Mouse (Mus musculus): ENCODE results near the gene Otub2. TPM values are rescaled to one million over a fixed set of nuclear protein-coding genes. Genes with fewer than 3 reads are reported as not detected.

Otub2 gene
- polyA plus RNA-seq (2014; fragmentation: Illumina TruSeq; extraction: RNeasy Lipid Tissue Mini Kit (QIAGEN cat#74804); ENCODE audit: low read depth, low replicate concordance) = 0.74 TPM

GRCm38 (mm10) chr12:103388505-103389347, at the start of gene Otub2:
Gene Otub2, plus strand, starts transcription at chr12:103388682.

GRCm38 (mm10) chr12:103355746-103356414, 32.6 kb upstream of the Otub2 start, which contains the start of gene Asb2:
Gene Asb2, minus strand, starts transcription at chr12:103356001.

GRCm38 (mm10) chr12:103407720-103408119, 19.2 kb downstream of the Otub2 start, which contains the start of gene 9330161L09Rik:
Gene 9330161L09Rik, minus strand, starts transcription at chr12:103407820.

GRCm38 (mm10) chr12:103425729-103426470, 37.4 kb downstream of the Otub2 start, which contains the start of gene Ddx24:
Gene Ddx24, minus strand, starts transcription at chr12:103425830.

GRCm38 (mm10) chr12:103433986-103434731, 45.7 kb downstream of the Otub2 start, which contains the start of gene Ifi27:
Gene Ifi27, plus strand, starts transcription at chr12:103434211.

GRCm38 (mm10) chr12:103443524-103443923, 55.0 kb downstream of the Otub2 start, which contains the start of gene Ifi27l2a:
Gene Ifi27l2a, minus strand, starts transcription at chr12:103443680.

Other genes starting within 250 kb of the Otub2 start
- gene Prima1, start 146.5 kb upstream of the Otub2 start, polyA plus RNA-seq (2014; fragmentation: Illumina TruSeq; extraction: RNeasy Lipid Tissue Mini Kit (QIAGEN cat#74804); ENCODE audit: low read depth, low replicate concordance) = not detected
- not detected for gene Fam181a, start 77.7 kb upstream of the Otub2 start, polyA plus RNA-seq (2014; fragmentation: Illumina TruSeq; extraction: RNeasy Lipid Tissue Mini Kit (QIAGEN cat#74804); ENCODE audit: low read depth, low replicate concordance)
- gene Asb2, start 32.7 kb upstream of the Otub2 start, polyA plus RNA-seq (2014; fragmentation: Illumina TruSeq; extraction: RNeasy Lipid Tissue Mini Kit (QIAGEN cat#74804); ENCODE audit: low read depth, low replicate concordance) = not detected
- gene 9330161L09Rik, start 19.1 kb downstream of the Otub2 start, polyA plus RNA-seq (2014; fragmentation: Illumina TruSeq; extraction: RNeasy Lipid Tissue Mini Kit (QIAGEN cat#74804); ENCODE audit: low read depth, low replicate concordance) = not detected
- gene Ddx24, start 37.1 kb downstream of the Otub2 start, polyA plus RNA-seq (2014; fragmentation: Illumina TruSeq; extraction: RNeasy Lipid Tissue Mini Kit (QIAGEN cat#74804); ENCODE audit: low read depth, low replicate concordance) = 9.5 TPM
- gene Ifi27, start 45.5 kb downstream of the Otub2 start, polyA plus RNA-seq (2014; fragmentation: Illumina TruSeq; extraction: RNeasy Lipid Tissue Mini Kit (QIAGEN cat#74804); ENCODE audit: low read depth, low replicate concordance) = 45.8 TPM
- gene Ifi27l2a, start 55.0 kb downstream of the Otub2 start, polyA plus RNA-seq (2014; fragmentation: Illumina TruSeq; extraction: RNeasy Lipid Tissue Mini Kit (QIAGEN cat#74804); ENCODE audit: low read depth, low replicate concordance) = 1.6 TPM
- 3.4 TPM for gene Ifi27l2b, start 68.5 kb downstream of the Otub2 start, polyA plus RNA-seq (2014; fragmentation: Illumina TruSeq; extraction: RNeasy Lipid Tissue Mini Kit (QIAGEN cat#74804); ENCODE audit: low read depth, low replicate concordance)
- 9.8 TPM for gene Ppp4r4, start 143.6 kb downstream of the Otub2 start, polyA plus RNA-seq (2014; fragmentation: Illumina TruSeq; extraction: RNeasy Lipid Tissue Mini Kit (QIAGEN cat#74804); ENCODE audit: low read depth, low replicate concordance)
- gene Serpina10, start 242.8 kb downstream of the Otub2 start, polyA plus RNA-seq (2014; fragmentation: Illumina TruSeq; extraction: RNeasy Lipid Tissue Mini Kit (QIAGEN cat#74804); ENCODE audit: low read depth, low replicate concordance) = 69.6 TPM

Measured in liver, adult 10 weeks (tissue).